Mouse (Mus musculus): ENCODE data around the gene Mn1. TPM values are rescaled to one million over a fixed set of nuclear protein-coding genes. Genes with fewer than 3 reads are reported as not detected.

Gene Mn1
- total RNA-seq, 2 experiments from 2014 or later = 16.7 to 20.5 TPM

GRCm38 (mm10) chr5:111467699-111468098 is 50.5 kb downstream of the Mn1 start:
- DNase-seq (ENCODE audit: low spot score) = no peak
- intact Hi-C loops (cut with DNase I) = loop anchor here (2.0 to 5.0 kb wide), 2 partner anchors 51 to 210 kb away; partner anchors contain the start of gene Mn1

GRCm38 (mm10) chr5:111469195-111469882 is 52.2 kb downstream of the Mn1 start:
- DNase-seq (ENCODE audit: low spot score) = no peak
- intact Hi-C loops (cut with DNase I) = loop anchor here (5.0 kb wide), 1 partner anchor 208 kb away; no protein-coding TSS in a partner anchor

GRCm38 (mm10) chr5:111470875-111471274 is 53.7 kb downstream of the Mn1 start:
- intact Hi-C loops (cut with DNase I) = loop anchor here (5.0 kb wide), 1 partner anchor 151 kb away; no protein-coding TSS in a partner anchor
- no peak for DNase-seq (ENCODE audit: low spot score)

- DNase-seq (ENCODE audit: low spot score) = no peak
- intact Hi-C loops (cut with DNase I) = loop anchor here (5.0 kb wide), 1 partner anchor 149 kb away; no protein-coding TSS in a partner anchor
Measured at GRCm38 (mm10) chr5:111473425-111473824, 56.3 kb downstream of the Mn1 start.

GRCm38 (mm10) chr5:111475721-111476120 is 58.6 kb downstream of the Mn1 start:
- intact Hi-C loops (cut with DNase I) = no loop called here

GRCm38 (mm10) chr5:111476141-111476540 is 59.0 kb downstream of the Mn1 start:
- no peak for DNase-seq (ENCODE audit: low spot score)
- intact Hi-C loops (cut with DNase I) = no loop called here

More at GRCm38 (mm10) chr5:111475721-111476120, 58.6 kb downstream of the Mn1 start:
- no peak for DNase-seq (ENCODE audit: low spot score)

- intact Hi-C loops (cut with DNase I) = no loop called here
- no peak for DNase-seq (ENCODE audit: low spot score)
Measured at GRCm38 (mm10) chr5:111485907-111486306, 68.7 kb downstream of the Mn1 start.

GRCm38 (mm10) chr5:111489022-111489616 is 72.0 kb downstream of the Mn1 start:
- DNase-seq (ENCODE audit: low spot score) = no peak
- intact Hi-C loops (cut with DNase I) = no loop called here

- peak; percentile 34 for DNase-seq (ENCODE audit: low spot score)
- intact Hi-C loops (cut with DNase I) = loop anchor here (5.0 kb wide), 1 partner anchor 132 kb away; no protein-coding TSS in a partner anchor
Measured at GRCm38 (mm10) chr5:111490599-111490998, 73.4 kb downstream of the Mn1 start.

- intact Hi-C loops (cut with DNase I) = loop anchor here (5.0 kb wide), 1 partner anchor 131 kb away; no protein-coding TSS in a partner anchor
Measured at GRCm38 (mm10) chr5:111491485-111491884, 74.3 kb downstream of the Mn1 start.

GRCm38 (mm10) chr5:111500036-111500435 is 82.9 kb downstream of the Mn1 start:
- DNase-seq (ENCODE audit: low spot score) = no peak
- intact Hi-C loops (cut with DNase I) = no loop called here

More at GRCm38 (mm10) chr5:111491485-111491884, 74.3 kb downstream of the Mn1 start:
- peak; percentile 20 for DNase-seq (ENCODE audit: low spot score)

- intact Hi-C loops (cut with DNase I) = no loop called here
- no peak for DNase-seq (ENCODE audit: low spot score)
Measured at GRCm38 (mm10) chr5:111501691-111502441, 84.7 kb downstream of the Mn1 start.

GRCm38 (mm10) chr5:111505241-111505640 is 88.1 kb downstream of the Mn1 start:
- intact Hi-C loops (cut with DNase I) = no loop called here
- no peak for DNase-seq (ENCODE audit: low spot score)

- intact Hi-C loops (cut with DNase I) = no loop called here
- no peak for DNase-seq (ENCODE audit: low spot score)
Measured at GRCm38 (mm10) chr5:111505824-111506223, 88.7 kb downstream of the Mn1 start.

- intact Hi-C loops (cut with DNase I) = no loop called here
- DNase-seq (ENCODE audit: low spot score) = no peak
Measured at GRCm38 (mm10) chr5:111506410-111506809, 89.2 kb downstream of the Mn1 start.

Other genes with a start within 250 kb of the Mn1 start
- 10 to 100 TPM; 38.1 to 38.4 TPM for gene Pitpnb, start 86.6 kb upstream of the Mn1 start, total RNA-seq (2021)

All from heart, postnatal 25 days (tissue).